Mouse (Mus musculus) cortical plate, adult 2 months (tissue): ENCODE measurements around the gene Ltn1. TPM values are rescaled to one million over a fixed set of nuclear protein-coding genes. Genes with fewer than 3 reads are reported as not detected.
A peak's percentile ranks its signal among the peaks of the same experiment; 100 is the strongest.

ENCODE experiments used
- H3K27ac ChIP-seq: fragments of 200-500 bp; 2 replicates; pipeline ENCODE4 v1.5.1; 2012; ENCODE audit warnings: low read length, control low read depth, inconsistent platforms; ENCODE audit not compliant: insufficient read depth
- H3K4me1 ChIP-seq: fragments of 200-500 bp; 2 replicates; pipeline ENCODE4 v1.6.1; 2011; ENCODE audit warnings: low read length; ENCODE audit not compliant: control insufficient read depth, insufficient read depth
- H3K4me3 ChIP-seq: fragments of 200-500 bp; 2 replicates; pipeline ENCODE4 v1.5.1; 2011; ENCODE audit warnings: mild to moderate bottlenecking, low read length, control low read depth; ENCODE audit not compliant: insufficient read depth
- CTCF ChIP-seq: fragments of 200-500 bp; IDR thresholded peaks from 2 replicates; pipeline ENCODE4 v1.5.1; 2011; ENCODE audit warnings: mild to moderate bottlenecking, control low read depth, low read length; ENCODE audit not compliant: insufficient read depth; ENCODE audit errors: extremely low read depth
- POLR2A ChIP-seq: fragments of 200-500 bp; IDR thresholded peaks from 2 replicates; pipeline ENCODE4 v1.6.1; 2011; ENCODE audit warnings: mild to moderate bottlenecking, low read length, control low read depth; ENCODE audit not compliant: insufficient read depth; ENCODE audit errors: extremely low read depth
- polyA plus RNA-seq: library from polyadenylated mRNA; depleted of rRNA; stranded (reverse); fragments of >200 nt; gene quantifications from 2 replicates; pipeline ENCODE4 v1.2.3, GENCODE M21; 2012; rRNA removed

Gene Ltn1
- polyA plus RNA-seq, 1 experiment = 17.3 TPM

GRCm38 (mm10) chr16:87354748-87355147 is 77.7 kb downstream of the Ltn1 start:
- H3K4me1 ChIP-seq = no peaks in the 10 kb centered on the region
- no peak for TF ChIP-seq CTCF
- TF ChIP-seq POLR2A = no peak
- H3K27ac ChIP-seq = no peak overlapping the region
- H3K4me3 ChIP-seq = peak overlapping the region; percentile 67

GRCm38 (mm10) chr16:87354075-87354583 is 78.3 kb downstream of the Ltn1 start, which contains the start of gene N6amt1:
TSS of gene N6amt1 (plus strand) at chr16:87354185.
- peak within 1 kb of the TSS; percentile 67 for H3K4me3 ChIP-seq
- no peak for TF ChIP-seq CTCF
- peak; percentile 59; the same call in 1 of the 2 replicates for TF ChIP-seq POLR2A
- H3K4me1 ChIP-seq = no peaks in the 10 kb centered on the region
- peak within 1 kb of the TSS; percentile 98 for H3K27ac ChIP-seq

- peak overlapping the region; percentile 67; the same call in 1 of the 2 replicates for H3K4me3 ChIP-seq
- H3K27ac ChIP-seq = no peak overlapping the region
- H3K4me1 ChIP-seq = no peaks in the 10 kb centered on the region
- TF ChIP-seq POLR2A = no peak
- TF ChIP-seq CTCF = no peak
These were observed 78.8 kb downstream of the Ltn1 start for GRCm38 (mm10) chr16:87353605-87354004.

GRCm38 (mm10) chr16:87351386-87352105 is 80.9 kb downstream of the Ltn1 start:
- H3K4me3 ChIP-seq = no peak overlapping the region
- H3K4me1 ChIP-seq = no peaks in the 10 kb centered on the region
- TF ChIP-seq POLR2A (no peak), CTCF (no peak)
- H3K27ac ChIP-seq = no peak overlapping the region

GRCm38 (mm10) chr16:87348133-87348532 is 84.3 kb downstream of the Ltn1 start:
- H3K4me3 ChIP-seq = no peak overlapping the region
- TF ChIP-seq POLR2A (no peak), CTCF (no peak)
- H3K27ac ChIP-seq = no peak overlapping the region
- no peaks in the 10 kb centered on the region for H3K4me1 ChIP-seq

GRCm38 (mm10) chr16:87341043-87341572 is 91.3 kb downstream of the Ltn1 start:
- Histone ChIP-seq H3K27ac (no peak overlapping the region), H3K4me3 (no peak overlapping the region), H3K4me1 (no peaks in the 10 kb centered on the region)
- TF ChIP-seq CTCF (no peak), POLR2A (no peak)

- Histone ChIP-seq H3K4me3 (no peak overlapping the region), H3K4me1 (no peaks in the 10 kb centered on the region), H3K27ac (no peak overlapping the region)
- TF ChIP-seq CTCF (no peak), POLR2A (no peak)
These were observed 97.7 kb downstream of the Ltn1 start for GRCm38 (mm10) chr16:87334756-87335155.

- no peak overlapping the region for H3K27ac ChIP-seq
- no peaks in the 10 kb centered on the region for H3K4me1 ChIP-seq
- TF ChIP-seq POLR2A = no peak
- no peak for TF ChIP-seq CTCF
- no peak overlapping the region for H3K4me3 ChIP-seq
These were observed 102.4 kb downstream of the Ltn1 start for GRCm38 (mm10) chr16:87329986-87330385.

Other genes with a start within 250 kb of the Ltn1 start
- 20.3 and 21.3 TPM in 2 replicates for gene N6amt1, start 78.4 kb downstream of the Ltn1 start, polyA plus RNA-seq
- gene Rwdd2b, start 8.0 kb upstream of the Ltn1 start, polyA plus RNA-seq = 9.8 and 10.4 TPM in 2 replicates
- 57.8 and 59.5 TPM in 2 replicates for gene Usp16, start 22.1 kb upstream of the Ltn1 start, polyA plus RNA-seq
- 117 and 118 TPM in 2 replicates for gene Cct8, start 63.3 kb upstream of the Ltn1 start, polyA plus RNA-seq
- gene Map3k7cl, start 120.7 kb upstream of the Ltn1 start, polyA plus RNA-seq = 1.2 and 1.5 TPM in 2 replicates